Mouse (Mus musculus): ENCODE results near the gene Sptbn4.

The Sptbn4 gene

GRCm38 (mm10) chr7:27381009-27381408 lies 66.5 kb downstream of the Sptbn4 start:
- no peak for DNase-seq

GRCm38 (mm10) chr7:27379836-27380235 lies 67.7 kb downstream of the Sptbn4 start:
- DNase-seq: no peak

- DNase-seq: peak in 1 of 2 experiments; percentile 20
Measured at GRCm38 (mm10) chr7:27378431-27378830, 69.1 kb downstream of the Sptbn4 start.

- no peak for DNase-seq
Measured at GRCm38 (mm10) chr7:27375274-27375673, 72.2 kb downstream of the Sptbn4 start.

- no peak for DNase-seq
Measured at GRCm38 (mm10) chr7:27371715-27372462, 75.6 kb downstream of the Sptbn4 start.

- DNase-seq: no peak
Measured at GRCm38 (mm10) chr7:27369111-27369510, 78.4 kb downstream of the Sptbn4 start.

GRCm38 (mm10) chr7:27367976-27368375 lies 79.5 kb downstream of the Sptbn4 start:
- DNase-seq: no peak

GRCm38 (mm10) chr7:27366082-27366844 lies 81.2 kb downstream of the Sptbn4 start:
- no peak for DNase-seq

GRCm38 (mm10) chr7:27364379-27364778 lies 83.1 kb downstream of the Sptbn4 start:
- DNase-seq: no peak

- peak; percentile 100 for DNase-seq
Measured at GRCm38 (mm10) chr7:27361283-27361946, 86.1 kb downstream of the Sptbn4 start.

GRCm38 (mm10) chr7:27360749-27361148 lies 86.7 kb downstream of the Sptbn4 start:
- DNase-seq: no peak

GRCm38 (mm10) chr7:27359706-27360358 lies 87.7 kb downstream of the Sptbn4 start:
- DNase-seq: no peak

- no peak for DNase-seq
Measured at GRCm38 (mm10) chr7:27359162-27359561, 88.3 kb downstream of the Sptbn4 start.

- no peak for DNase-seq
Measured at GRCm38 (mm10) chr7:27357595-27357978, 89.9 kb downstream of the Sptbn4 start.

- peak in 1 of 2 experiments; percentile 34 for DNase-seq
Measured at GRCm38 (mm10) chr7:27356861-27357594, 90.5 kb downstream of the Sptbn4 start, which contains the start of gene Gm20479. Gm20479 (minus strand) TSS chr7:27357419.

- peak; percentile 40 to 44 for DNase-seq
Measured at GRCm38 (mm10) chr7:27356248-27356647, 91.2 kb downstream of the Sptbn4 start.

GRCm38 (mm10) chr7:27355745-27356240 lies 91.7 kb downstream of the Sptbn4 start, which contains the start of gene Shkbp1:
Shkbp1 (minus strand) TSS chr7:27356019.
- peak; percentile 85 to 87 for DNase-seq

- no peak for DNase-seq
Measured at GRCm38 (mm10) chr7:27355261-27355660, 92.2 kb downstream of the Sptbn4 start.

- no peak for DNase-seq
Measured at GRCm38 (mm10) chr7:27354783-27355182, 92.7 kb downstream of the Sptbn4 start.

- peak in 1 of 2 experiments; percentile 67 for DNase-seq
Measured at GRCm38 (mm10) chr7:27354144-27354543, 93.3 kb downstream of the Sptbn4 start.

- DNase-seq: no peak
Measured at GRCm38 (mm10) chr7:27345444-27345843, 102.0 kb downstream of the Sptbn4 start.

GRCm38 (mm10) chr7:27342595-27342994 lies 104.9 kb downstream of the Sptbn4 start:
- no peak for DNase-seq
